ENCODE assay signal across 9 mouse cellular contexts in the genomic region with DNA sequence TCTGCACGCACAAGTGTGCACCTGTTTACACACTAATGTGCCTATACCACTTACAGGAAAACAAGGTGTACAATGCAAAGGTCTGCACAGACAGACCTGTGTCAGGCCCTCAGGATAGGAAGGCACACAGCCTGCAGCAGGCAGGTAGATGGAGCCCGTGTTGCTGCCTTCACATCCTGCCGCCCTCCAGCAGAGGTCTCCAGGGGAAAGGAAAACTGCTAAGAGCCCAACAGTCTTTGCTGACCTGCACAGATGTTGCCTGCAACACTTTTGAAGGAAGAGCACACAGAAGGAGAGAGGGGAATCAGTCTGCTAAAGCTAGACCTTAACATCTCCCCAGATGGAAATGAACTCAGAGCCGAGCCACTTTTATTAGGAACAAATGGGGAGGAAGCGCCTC. TPM values are rescaled to one million over a fixed set of nuclear protein-coding genes. Genes with fewer than 3 reads are reported as not detected.
DNase-seq lines count a peak whose midpoint lies in the region; ATAC-seq and TF ChIP-seq lines count a peak whose summit lies in the region.
"Had no signal": no experiment of that assay in that cellular context is flagged by ENCODE, and none has a peak within 500 bp of the region (broad histone marks: within the 10 kb centered on the region; RNA-seq: fewer than 3 reads in every experiment).

No protein-coding gene starts in this region.

- H3K9ac ChIP-seq in hindbrain, embryonic 15.5 days, result no peak overlapping the region
- no peak overlapping the region for H3K9ac ChIP-seq in midbrain, embryonic 16.5 days (ENCODE audit: low read depth, low read length)
- H3K9ac ChIP-seq: stomach, embryonic 15.5 days had no signal

- H3K27ac ChIP-seq in cerebellum, adult 2 months (ENCODE audit: insufficient read depth, low read length), result no peak overlapping the region
- H3K27ac ChIP-seq in hindbrain, embryonic 15.5 days (replicated peaks), result peak overlapping the region; percentile 65; the same call in 1 of the 2 replicates
- peak overlapping the region; percentile 53 for H3K27ac ChIP-seq in midbrain, embryonic 16.5 days (ENCODE audit: low read length)
- H3K27ac ChIP-seq: stomach, embryonic 15.5 days had no signal

- H3K9me3 ChIP-seq in hindbrain, embryonic 15.5 days, result no peaks in the 10 kb centered on the region
- no peaks in the 10 kb centered on the region for H3K9me3 ChIP-seq in midbrain, embryonic 16.5 days (replicated peaks; ENCODE audit: control insufficient read depth, low read length, poor library complexity, severe bottlenecking)
- H3K9me3 ChIP-seq: stomach, embryonic 15.5 days had no signal

- peak; percentile 70; the same call in 1 of the 2 replicates for ATAC-seq in hindbrain, embryonic 15.5 days (ENCODE audit: low FRiP score, low read depth)
- ATAC-seq in midbrain, embryonic 16.5 days, result peak; percentile 75

- H3K27me3 ChIP-seq in cerebellum, adult 2 months (ENCODE audit: control insufficient read depth, insufficient read depth, low read length), result no peaks in the 10 kb centered on the region
- no peaks in the 10 kb centered on the region for H3K27me3 ChIP-seq in hindbrain, embryonic 15.5 days
- no peaks in the 10 kb centered on the region for H3K27me3 ChIP-seq in midbrain, embryonic 16.5 days (ENCODE audit: control insufficient read depth, insufficient read depth, low read depth, low read length)
- H3K27me3 ChIP-seq: stomach, embryonic 15.5 days had no signal

- H3K4me3 ChIP-seq in cerebellum, adult 2 months (replicated peaks; ENCODE audit: insufficient read depth, low read depth, low read length), result no peak overlapping the region
- H3K4me3 ChIP-seq in hindbrain, embryonic 15.5 days, result no peak overlapping the region
- H3K4me3 ChIP-seq in midbrain, embryonic 16.5 days (ENCODE audit: low read depth, low read length), result no peak overlapping the region
- H3K4me3 ChIP-seq: stomach, embryonic 15.5 days had no signal

- peak overlapping the region; percentile 26 for H3K4me2 ChIP-seq in hindbrain, embryonic 15.5 days
- peak overlapping the region; percentile 39 for H3K4me2 ChIP-seq in midbrain, embryonic 16.5 days (ENCODE audit: low read length)
- H3K4me2 ChIP-seq: stomach, embryonic 15.5 days had no signal

- WGBS in cerebellum, adult 2 months, result 58% methylated on average over 5 of the region's 5 CpGs
- WGBS in hindbrain, embryonic 15.5 days, result 38% methylated on average over 5 of the region's 5 CpGs
- 46% methylated on average over 5 of the region's 5 CpGs for WGBS in midbrain, embryonic 16.5 days

- no peak for TF ChIP-seq POLR2A in cerebellum, adult 2 months (IDR thresholded peaks at IDR 0.05; ENCODE audit: borderline replicate concordance, insufficient read depth, low read length)

- H3K4me1 ChIP-seq in cerebellum, adult 2 months (ENCODE audit: control insufficient read depth, insufficient read depth, low read length), result peaks cover 9% of the 10 kb centered on the region
- H3K4me1 ChIP-seq in hindbrain, embryonic 15.5 days (replicated peaks), result peaks cover 10% of the 10 kb centered on the region
- H3K4me1 ChIP-seq in midbrain, embryonic 16.5 days (ENCODE audit: control insufficient read depth, insufficient read depth, low read length), result peaks cover 11% of the 10 kb centered on the region
- H3K4me1 ChIP-seq: stomach, embryonic 15.5 days had no signal

- peak; percentile 11; the same call in 1 of the 2 replicates for TF ChIP-seq CTCF in cerebellum, adult 2 months (IDR thresholded peaks at IDR 0.05; ENCODE audit: borderline replicate concordance, insufficient read depth, low read depth, low read length)

- no peak for DNase-seq in cerebellum, adult 2 months
- DNase-seq in cerebellum, adult 8-10 months, result no peak
- peak; percentile 23 for DNase-seq in ovary, postnatal 36 days (ENCODE audit: low spot score)
- no peak for DNase-seq in ovary, postnatal 10 days (ENCODE audit: low spot score)
- no peak for DNase-seq in cerebellum, postnatal 36 days
- no peak for DNase-seq in cerebellum, adult 9-10 months

- no peaks in the 10 kb centered on the region for H3K36me3 ChIP-seq in hindbrain, embryonic 15.5 days
- H3K36me3 ChIP-seq in midbrain, embryonic 16.5 days (ENCODE audit: control insufficient read depth, insufficient read depth, low read length), result no peaks in the 10 kb centered on the region
- H3K36me3 ChIP-seq: stomach, embryonic 15.5 days had no signal

RNA-seq across cellular contexts. Expression of a gene that starts 47.0 kb away (rescaled TPM):
- polyA plus RNA-seq in cerebellum, adult 2 months (2012; rRNA removed), result 5.2 and 5.8 TPM in 2 replicates
- 12.7 and 13.4 TPM in 2 replicates for polyA plus RNA-seq in hindbrain, embryonic 15.5 days (2015; fragmentation: Nextera tagmentation; extraction: Ambion mirVana)
- 7.4 and 9.4 TPM in 2 replicates for polyA plus RNA-seq in midbrain, embryonic 16.5 days (2015; fragmentation: Nextera tagmentation; extraction: Ambion mirVana)
